Mouse (Mus musculus): ENCODE results near the gene Mgat5.

GRCm38 (mm10) chr1:127523364-127523763 lies 318.5 kb downstream of the Mgat5 start:
- TF ChIP-seq GATA1 (IDR thresholded peaks at IDR 0.05; ENCODE audit: borderline replicate concordance, low read length) = no peak
- no peak for TF ChIP-seq FLI1 (IDR thresholded peaks at IDR 0.05; ENCODE audit: low read length)
